Mouse (Mus musculus): ENCODE measurements around the gene Btbd3. TPM values are rescaled to one million over a fixed set of nuclear protein-coding genes. Genes with fewer than 3 reads are reported as not detected.
"Not testable (repeated sequence)": the region's sequence is repeated elsewhere in the genome, so short reads cannot be mapped to it uniquely, and the experiment has no call there.

Gene Btbd3
- polyA plus RNA-seq, 1 experiment = 2.8 TPM

DNA sequence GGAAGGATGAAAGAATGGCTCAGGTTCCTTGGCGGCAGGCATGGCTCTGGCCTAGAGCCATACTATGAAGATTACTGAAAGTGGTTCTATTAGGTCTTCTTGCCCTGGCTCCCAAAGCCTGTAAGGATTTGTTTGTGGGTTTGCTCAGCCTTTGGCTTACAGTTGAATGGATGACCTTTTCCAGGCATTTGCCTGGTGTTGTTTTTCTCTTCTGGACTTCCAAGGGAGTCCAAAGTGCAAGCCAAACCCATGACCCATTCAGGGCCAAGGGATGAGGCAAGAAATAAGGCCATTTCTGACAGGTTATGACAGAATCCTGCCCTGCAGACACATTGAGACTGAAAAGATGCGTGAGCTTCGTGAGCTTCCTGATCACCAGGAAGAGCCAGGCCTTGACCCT, 37.9 kb downstream of the Btbd3 start:
- 79% methylated on average over 3 of the region's 3 CpGs for WGBS
- no peaks in the 10 kb centered on the region for H3K36me3 ChIP-seq (ENCODE audit: control insufficient read depth, insufficient read depth, low read length)
- H3K27me3 ChIP-seq (ENCODE audit: control insufficient read depth, insufficient read depth, low read length) = no peaks in the 10 kb centered on the region
- H3K4me3 ChIP-seq (ENCODE audit: low read depth, low read length) = no peak overlapping the region
- H3K27ac ChIP-seq (ENCODE audit: insufficient read depth, low read depth, low read length) = no peak overlapping the region
- H3K4me1 ChIP-seq (ENCODE audit: control insufficient read depth, insufficient read depth, insufficient read length, low read length) = no peaks in the 10 kb centered on the region
- TF ChIP-seq POLR2A (IDR thresholded peaks at IDR 0.05; ENCODE audit: low read depth, low read length) = no peak
- no peak for TF ChIP-seq CTCF (IDR thresholded peaks at IDR 0.05; ENCODE audit: extremely low read depth, insufficient read length, insufficient replicate concordance, low read depth, low read length)

DNA sequence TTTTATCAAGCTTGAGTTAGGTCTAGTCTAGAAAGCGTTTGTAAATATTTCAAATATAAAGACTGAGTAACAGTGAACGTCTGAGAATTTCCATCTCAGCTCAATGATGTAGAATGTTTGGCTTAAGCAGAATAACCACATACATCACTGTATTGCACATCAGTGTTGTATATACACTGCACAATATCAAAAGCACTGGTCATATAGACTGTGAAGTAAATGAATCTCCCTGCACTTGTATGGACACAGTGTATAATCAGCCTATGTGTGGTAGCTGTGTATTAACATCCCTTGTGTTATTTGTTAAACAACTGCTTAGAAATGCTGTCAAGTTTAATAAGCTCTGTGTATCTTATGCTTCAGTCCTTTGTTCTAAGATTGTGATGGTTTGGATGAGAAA, 49.9 kb downstream of the Btbd3 start:
- TF ChIP-seq POLR2A (IDR thresholded peaks at IDR 0.05; ENCODE audit: low read depth, low read length) (no peak), CTCF (IDR thresholded peaks at IDR 0.05; ENCODE audit: extremely low read depth, insufficient read length, insufficient replicate concordance, low read depth, low read length) (no peak)
- Histone ChIP-seq H3K27me3 (ENCODE audit: control insufficient read depth, insufficient read depth, low read length) (no peaks in the 10 kb centered on the region), H3K27ac (ENCODE audit: insufficient read depth, low read depth, low read length) (no peak overlapping the region), H3K36me3 (ENCODE audit: control insufficient read depth, insufficient read depth, low read length) (no peaks in the 10 kb centered on the region), H3K4me1 (ENCODE audit: control insufficient read depth, insufficient read depth, insufficient read length, low read length) (no peaks in the 10 kb centered on the region), H3K4me3 (ENCODE audit: low read depth, low read length) (no peak overlapping the region)
- 76% methylated on average over 2 of the region's 2 CpGs for WGBS

DNA sequence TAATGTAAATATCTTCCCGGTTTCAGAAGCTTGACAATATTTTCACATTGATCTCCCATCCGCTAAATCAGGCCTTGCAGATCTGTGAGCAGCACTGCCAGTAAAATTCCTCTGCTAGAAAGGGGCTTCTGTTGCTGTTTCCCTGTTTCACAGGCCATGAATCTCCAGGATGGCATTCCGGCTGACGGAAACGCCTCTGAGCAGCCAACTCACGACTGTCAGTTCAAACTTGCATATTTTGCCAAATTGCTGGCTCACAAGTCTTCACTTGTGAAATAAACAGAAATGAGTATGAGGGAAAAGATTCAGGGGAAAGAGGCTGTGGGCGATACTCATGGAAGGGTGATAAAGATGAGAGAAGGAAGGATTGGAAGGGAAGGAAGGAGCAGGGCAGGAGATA, 59.3 kb downstream of the Btbd3 start:
- TF ChIP-seq CTCF (IDR thresholded peaks at IDR 0.05; ENCODE audit: extremely low read depth, insufficient read length, insufficient replicate concordance, low read depth, low read length) (no peak), POLR2A (IDR thresholded peaks at IDR 0.05; ENCODE audit: low read depth, low read length) (no peak)
- H3K27ac ChIP-seq (ENCODE audit: insufficient read depth, low read depth, low read length) = no peak overlapping the region
- WGBS = 59% methylated on average over 7 of the region's 7 CpGs
- H3K4me3 ChIP-seq (ENCODE audit: low read depth, low read length) = no peak overlapping the region
- no peaks in the 10 kb centered on the region for H3K4me1 ChIP-seq (ENCODE audit: control insufficient read depth, insufficient read depth, insufficient read length, low read length)
- H3K27me3 ChIP-seq (ENCODE audit: control insufficient read depth, insufficient read depth, low read length) = no peaks in the 10 kb centered on the region
- no peaks in the 10 kb centered on the region for H3K36me3 ChIP-seq (ENCODE audit: control insufficient read depth, insufficient read depth, low read length)

DNA sequence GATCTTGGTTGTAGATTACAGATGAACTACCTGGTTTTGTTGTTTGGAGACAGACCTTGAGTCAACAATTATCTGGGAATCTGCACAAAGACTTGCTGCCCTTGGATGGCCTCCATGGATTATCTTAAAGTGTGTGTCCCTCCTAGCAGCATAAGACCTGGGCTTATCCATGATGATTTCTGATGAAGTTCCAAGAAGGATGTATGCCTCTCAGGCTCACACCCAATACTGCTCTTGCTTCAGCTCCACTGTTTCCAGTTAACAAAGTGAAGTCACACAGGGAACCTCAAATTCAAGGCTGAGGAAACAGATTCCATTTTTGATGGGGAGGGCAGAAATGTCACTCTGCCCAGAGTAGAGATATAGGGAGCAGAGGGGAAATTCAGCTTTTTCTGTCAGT, 64.0 kb downstream of the Btbd3 start:
- Histone ChIP-seq H3K36me3 (ENCODE audit: control insufficient read depth, insufficient read depth, low read length) (no peaks in the 10 kb centered on the region), H3K4me1 (ENCODE audit: control insufficient read depth, insufficient read depth, insufficient read length, low read length) (no peaks in the 10 kb centered on the region), H3K27me3 (ENCODE audit: control insufficient read depth, insufficient read depth, low read length) (no peaks in the 10 kb centered on the region), H3K4me3 (ENCODE audit: low read depth, low read length) (no peak overlapping the region), H3K27ac (ENCODE audit: insufficient read depth, low read depth, low read length) (no peak overlapping the region)
- TF ChIP-seq CTCF (IDR thresholded peaks at IDR 0.05; ENCODE audit: extremely low read depth, insufficient read length, insufficient replicate concordance, low read depth, low read length) = no peak
- TF ChIP-seq POLR2A (IDR thresholded peaks at IDR 0.05; ENCODE audit: low read depth, low read length) = no peak

DNA sequence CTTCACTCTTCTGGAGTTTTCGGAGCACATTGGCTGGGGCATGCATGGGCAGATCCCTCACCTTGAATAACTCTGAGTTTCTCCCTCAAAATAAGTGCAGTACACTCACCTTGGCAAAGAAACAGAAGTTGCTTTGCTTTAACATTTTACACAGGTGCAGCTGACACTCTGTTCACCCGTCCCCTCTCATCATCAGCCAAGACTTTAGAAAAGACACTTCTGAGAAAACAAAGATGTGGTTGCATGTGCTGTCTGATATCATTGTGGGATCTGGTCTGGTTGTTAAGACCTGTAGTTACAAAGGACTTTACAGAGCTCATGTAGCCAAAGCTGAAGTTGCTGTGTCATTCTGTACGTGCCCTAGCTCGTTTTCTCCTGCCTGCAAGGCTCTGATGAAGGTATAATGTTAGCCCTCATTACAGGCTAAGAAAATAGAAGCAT, 64.7 kb downstream of the Btbd3 start:
- Histone ChIP-seq H3K27me3 (ENCODE audit: control insufficient read depth, insufficient read depth, low read length) (no peaks in the 10 kb centered on the region), H3K4me1 (ENCODE audit: control insufficient read depth, insufficient read depth, insufficient read length, low read length) (no peaks in the 10 kb centered on the region), H3K4me3 (ENCODE audit: low read depth, low read length) (no peak overlapping the region), H3K27ac (ENCODE audit: insufficient read depth, low read depth, low read length) (no peak overlapping the region), H3K36me3 (ENCODE audit: control insufficient read depth, insufficient read depth, low read length) (no peaks in the 10 kb centered on the region)
- 60% methylated on average over 4 of the region's 4 CpGs for WGBS
- TF ChIP-seq POLR2A (IDR thresholded peaks at IDR 0.05; ENCODE audit: low read depth, low read length) = no peak
- TF ChIP-seq CTCF (IDR thresholded peaks at IDR 0.05; ENCODE audit: extremely low read depth, insufficient read length, insufficient replicate concordance, low read depth, low read length) = no peak

DNA sequence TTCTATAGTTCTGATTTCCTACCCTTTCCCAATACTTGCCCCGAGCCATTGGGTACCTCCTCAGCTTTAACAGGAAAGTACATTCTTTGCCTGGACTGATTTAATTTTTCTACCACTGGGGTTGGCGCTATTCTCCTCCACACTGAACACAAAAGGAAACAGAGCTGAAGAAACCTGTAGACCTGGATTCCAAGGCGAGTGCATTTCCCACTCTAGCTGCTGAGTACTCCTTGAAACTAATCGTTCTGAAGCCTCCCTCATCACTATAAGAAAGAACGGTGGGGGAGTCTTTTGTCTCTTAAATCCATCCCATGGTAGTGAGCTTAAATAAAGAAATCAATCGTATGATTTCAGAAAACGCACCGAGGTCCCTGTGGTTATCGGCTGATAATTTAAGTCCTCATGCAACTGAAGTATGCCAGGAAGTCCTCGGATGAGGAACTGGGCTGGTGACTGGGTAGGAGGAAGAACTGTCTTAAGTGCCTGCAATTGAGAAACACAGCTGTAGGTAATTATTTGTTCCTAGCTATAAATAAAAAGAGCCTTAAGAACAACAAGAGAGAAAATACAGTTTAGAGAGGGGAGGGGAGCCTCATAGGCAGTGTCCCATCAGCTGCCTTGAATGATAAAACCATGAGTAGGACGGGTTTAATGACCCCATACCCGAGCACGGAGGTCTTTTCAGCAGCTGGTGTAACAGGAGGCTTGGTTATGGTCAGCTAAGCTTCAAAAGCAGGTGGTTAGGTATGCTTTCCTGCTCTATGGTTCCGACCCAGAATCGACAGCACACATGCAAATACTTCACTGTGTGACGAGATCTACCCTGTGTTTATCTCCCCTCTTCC, 66.1 kb downstream of the Btbd3 start:
- WGBS = 78% methylated on average over 16 of the region's 16 CpGs

DNA sequence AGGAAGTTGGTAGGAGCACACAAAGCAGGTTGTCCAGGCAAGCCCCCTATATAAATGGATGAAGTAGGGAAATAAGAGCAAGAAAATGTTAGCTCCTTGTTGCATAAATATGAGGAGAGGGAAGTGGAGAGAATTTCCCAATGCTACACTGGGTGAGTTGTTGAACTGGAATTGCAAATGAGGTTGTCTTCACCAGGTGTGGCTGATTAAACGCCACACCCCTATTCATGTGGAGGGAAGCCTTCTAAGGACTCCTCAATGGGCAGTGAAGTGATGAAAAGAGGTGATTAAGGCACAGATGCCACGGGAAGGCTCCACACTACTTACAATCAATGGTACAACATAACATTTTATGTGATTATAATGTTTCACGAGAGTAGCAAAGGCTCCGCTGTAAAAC, 70.0 kb downstream of the Btbd3 start:
- no peaks in the 10 kb centered on the region for H3K4me1 ChIP-seq (ENCODE audit: control insufficient read depth, insufficient read depth, insufficient read length, low read length)
- TF ChIP-seq CTCF (IDR thresholded peaks at IDR 0.05; ENCODE audit: extremely low read depth, insufficient read length, insufficient replicate concordance, low read depth, low read length) = no peak
- TF ChIP-seq POLR2A (IDR thresholded peaks at IDR 0.05; ENCODE audit: low read depth, low read length) = no peak

More for the DNA sequence above, 66.1 kb downstream of the Btbd3 start:
- no peak overlapping the region for H3K27ac ChIP-seq (ENCODE audit: insufficient read depth, low read depth, low read length)
- H3K4me3 ChIP-seq (ENCODE audit: low read depth, low read length) = no peak overlapping the region
- no peaks in the 10 kb centered on the region for H3K27me3 ChIP-seq (ENCODE audit: control insufficient read depth, insufficient read depth, low read length)
- H3K36me3 ChIP-seq (ENCODE audit: control insufficient read depth, insufficient read depth, low read length) = no peaks in the 10 kb centered on the region
- TF ChIP-seq CTCF (IDR thresholded peaks at IDR 0.05; ENCODE audit: extremely low read depth, insufficient read length, insufficient replicate concordance, low read depth, low read length) (no peak), POLR2A (IDR thresholded peaks at IDR 0.05; ENCODE audit: low read depth, low read length) (no peak)
- no peaks in the 10 kb centered on the region for H3K4me1 ChIP-seq (ENCODE audit: control insufficient read depth, insufficient read depth, insufficient read length, low read length)

DNA sequence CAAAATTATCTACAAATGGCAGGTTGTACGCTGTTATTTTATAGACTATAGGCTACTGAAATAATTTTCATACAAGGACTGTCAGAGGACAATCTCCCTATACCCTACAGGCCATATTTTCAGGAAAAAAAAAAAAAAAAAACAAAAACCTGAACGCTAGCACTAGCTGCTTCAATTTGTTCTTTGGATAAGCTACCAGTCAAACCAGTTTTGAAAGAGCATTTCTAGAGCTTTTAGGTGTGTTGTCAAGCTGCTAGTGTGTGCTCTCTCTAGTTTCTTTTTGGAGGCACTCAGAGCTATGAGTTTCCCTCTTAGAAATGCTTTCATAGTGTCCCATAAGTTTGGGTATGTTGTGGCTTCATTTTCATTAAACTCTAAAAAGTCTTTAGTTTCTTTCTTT, 77.8 kb downstream of the Btbd3 start:
- not testable (repeated sequence) for H3K27me3 ChIP-seq (ENCODE audit: control insufficient read depth, insufficient read depth, low read length); H3K27ac ChIP-seq (ENCODE audit: insufficient read depth, low read depth, low read length); H3K4me3 ChIP-seq (ENCODE audit: low read depth, low read length); H3K36me3 ChIP-seq (ENCODE audit: control insufficient read depth, insufficient read depth, low read length); H3K4me1 ChIP-seq (ENCODE audit: control insufficient read depth, insufficient read depth, insufficient read length, low read length)
- 54% methylated on average over 2 of the region's 2 CpGs for WGBS

More for the DNA sequence above, 70.0 kb downstream of the Btbd3 start:
- 60% methylated on average over 4 of the region's 4 CpGs for WGBS
- H3K36me3 ChIP-seq (ENCODE audit: control insufficient read depth, insufficient read depth, low read length) = no peaks in the 10 kb centered on the region
- no peak overlapping the region for H3K4me3 ChIP-seq (ENCODE audit: low read depth, low read length)
- H3K27me3 ChIP-seq (ENCODE audit: control insufficient read depth, insufficient read depth, low read length) = no peaks in the 10 kb centered on the region
- H3K27ac ChIP-seq (ENCODE audit: insufficient read depth, low read depth, low read length) = no peak overlapping the region

Data from small intestine, adult 2 months (tissue).